Mouse (Mus musculus) embryonic stem cell, embryonic (primary cell): ENCODE measurements at regions not wholly inside any gene's neighbourhood (a gene's known extent, or its start where the extent isn't known, plus 50 kb on each side); places are given as distances from the start of the nearest gene placed in this dataset.

Experiments
- CTCF ChIA-PET, 4 experiments: fragments of 300-600 bp in 2 of 4; fragments of 350-600 bp in 2 of 4; sonication (Branson Sonifier 250); formaldehyde crosslinking; loops; one replicate each; lab custom pipeline; 2022; ENCODE audit warnings: inconsistent platforms in 2 of 4; lab: Charles Lee
- POLR2A ChIA-PET, 4 experiments: fragments of 300-600 bp in 2 of 4; fragments of 350-600 bp in 2 of 4; sonication (Branson Sonifier 250); formaldehyde crosslinking; loops; one replicate each; lab custom pipeline; 2022; ENCODE audit warnings: antibody characterized with exemption in 4 of 4, inconsistent platforms in 1 of 4; lab: Charles Lee

DNA sequence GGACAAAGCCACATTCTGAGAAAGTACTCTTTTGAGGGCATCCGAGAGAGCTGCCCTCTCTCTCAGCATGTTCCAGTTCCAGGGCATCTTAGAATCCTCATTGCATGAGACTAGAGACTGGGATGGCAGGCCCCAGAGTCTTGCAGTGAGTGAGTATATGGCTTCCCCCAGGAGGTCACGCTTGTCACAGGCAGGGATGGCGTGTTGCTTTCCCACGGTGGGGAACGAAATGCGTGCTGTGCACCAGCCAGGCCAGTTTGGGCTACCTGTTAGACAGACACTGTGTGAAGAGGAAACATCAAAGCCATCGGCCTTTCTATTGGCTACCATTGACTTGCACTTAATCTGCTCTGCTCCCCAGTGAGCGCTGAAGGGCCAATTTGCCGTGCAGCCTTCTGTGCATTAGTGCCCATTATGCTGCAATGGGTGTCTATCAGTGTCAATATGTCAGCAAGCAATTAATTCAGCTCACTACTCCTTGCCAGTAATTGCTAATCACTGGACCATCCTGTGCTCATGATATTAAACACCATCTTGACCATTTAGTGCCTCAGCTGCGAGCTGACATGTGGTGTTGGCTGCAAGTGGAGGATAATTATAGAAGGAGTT is 191.3 kb upstream of the A230072I06Rik start:
- ChIA-PET CTCF (no interaction called here), POLR2A (no interaction called here)

DNA sequence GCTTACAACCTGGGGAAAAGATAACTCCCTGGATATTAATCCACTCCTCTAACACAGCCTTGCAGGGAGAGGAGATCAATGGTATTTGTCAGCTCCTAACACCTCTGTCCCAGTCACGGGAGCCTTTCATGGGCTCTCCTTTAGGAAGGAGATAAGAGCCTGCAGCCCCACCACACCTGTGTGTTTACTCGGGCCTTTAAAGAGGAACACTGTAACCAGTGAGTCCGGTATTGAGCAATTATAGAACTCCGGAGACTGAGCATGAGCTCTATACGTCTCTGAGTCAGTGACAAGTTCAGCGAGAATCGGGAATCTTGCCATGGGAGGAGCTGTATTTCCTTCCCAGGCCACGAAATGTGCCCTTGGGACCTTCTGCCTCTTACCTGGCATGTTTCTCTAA is 178.5 kb upstream of the A230072I06Rik start:
- POLR2A ChIA-PET = no interaction called here
- CTCF ChIA-PET = interaction anchor here in 1 of 4 experiments (0.5 kb wide), 1 partner anchor 320 kb away, joined by 3 read pairs; no protein-coding TSS in a partner anchor

DNA sequence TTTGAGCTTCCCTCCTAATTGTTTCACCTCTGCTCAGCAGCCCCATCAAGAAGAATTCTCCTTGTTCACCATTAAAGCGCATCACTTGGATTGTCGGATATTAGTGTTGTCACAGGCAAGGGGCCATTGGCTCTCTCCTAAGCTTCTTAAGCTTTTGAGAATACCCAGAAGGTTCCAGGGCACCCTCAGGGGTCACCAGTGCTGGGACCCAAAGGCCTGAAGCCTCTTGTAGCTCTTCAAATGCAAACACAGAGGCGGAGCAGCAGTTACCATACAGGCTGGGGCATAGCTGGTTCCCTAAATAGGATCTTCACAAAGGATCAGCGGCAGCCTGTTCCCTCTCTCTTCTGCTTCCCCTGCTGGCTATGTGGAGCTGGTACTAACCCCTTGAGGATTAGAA is 175.3 kb upstream of the A230072I06Rik start:
- CTCF ChIA-PET = interaction anchor here in 1 of 4 experiments (1.9 kb wide), 1 partner anchor 160 kb away, joined by 5 read pairs; no protein-coding TSS in a partner anchor
- POLR2A ChIA-PET = interaction anchor here in 2 of 4 experiments (0.7 to 0.9 kb wide), 2 partner anchors 9 to 146 kb away, joined by 3 read pairs; no protein-coding TSS in a partner anchor

DNA sequence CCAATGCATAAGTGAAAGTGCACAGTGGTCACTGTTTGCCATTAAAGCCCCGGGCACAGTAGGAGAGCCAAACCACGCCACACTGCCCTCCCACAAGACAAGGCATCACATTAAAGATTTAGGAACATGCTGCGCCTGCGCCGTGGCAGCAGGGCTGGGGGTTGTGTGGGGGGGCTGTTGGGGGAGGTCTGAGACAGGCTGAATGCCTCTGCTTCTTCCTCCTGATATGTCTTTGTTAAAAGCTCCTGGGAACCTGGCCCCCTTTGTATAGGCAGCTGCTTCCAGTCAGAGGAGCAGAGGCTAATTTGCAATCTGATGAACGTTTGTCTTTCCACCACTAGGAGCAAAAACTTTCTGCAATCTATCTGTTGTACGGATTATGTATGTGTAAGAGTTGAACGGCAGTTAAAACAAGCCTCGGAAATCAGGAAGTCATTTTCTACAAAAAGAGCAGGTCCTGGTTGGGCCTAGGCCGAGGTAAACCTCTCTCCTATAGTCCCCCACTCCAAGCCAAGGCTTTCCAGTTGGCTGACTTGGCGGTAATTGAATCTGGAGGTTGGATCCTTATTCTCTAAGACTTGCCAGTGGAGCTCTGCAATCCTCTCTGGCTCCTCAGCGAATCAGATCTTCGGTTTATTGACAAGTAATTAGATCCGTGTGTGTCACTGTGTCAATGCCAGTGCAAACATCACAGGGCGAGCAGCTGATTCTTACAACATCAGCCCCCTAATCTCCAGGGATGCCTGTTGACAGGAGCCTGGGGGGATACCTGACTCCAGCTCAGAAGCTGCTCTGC is 173.3 kb upstream of the A230072I06Rik start:
- ChIA-PET POLR2A (no interaction called here), CTCF (interaction anchor here in 2 of 4 experiments (0.6 to 1.4 kb wide), 3 partner anchors 162 to 370 kb away, joined by 3 to 4 read pairs (median 3); no protein-coding TSS in a partner anchor)

DNA sequence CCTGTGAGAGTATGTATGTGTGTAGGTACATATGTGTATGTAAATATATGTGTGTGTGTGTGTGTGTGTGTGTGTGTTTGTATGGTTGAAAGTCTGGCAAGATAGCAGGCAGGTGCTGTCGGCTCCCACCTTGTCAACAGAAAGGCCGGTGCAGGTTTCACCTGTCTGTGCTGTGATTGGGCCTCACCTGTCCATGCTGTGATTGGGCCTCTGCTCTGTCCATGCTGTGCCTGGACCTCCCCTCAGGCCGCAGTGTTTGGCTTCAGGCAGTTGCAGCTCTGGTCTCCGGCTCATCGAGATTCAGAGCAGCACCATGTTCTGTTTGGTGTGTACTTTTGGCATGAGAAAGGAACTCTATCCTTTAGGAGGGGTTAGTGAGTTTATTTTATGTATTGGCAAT is 170.0 kb upstream of the A230072I06Rik start:
- ChIA-PET CTCF (interaction anchor here in 1 of 4 experiments (0.7 kb wide), 1 partner anchor 46 kb away, joined by 3 read pairs; no protein-coding TSS in a partner anchor), POLR2A (interaction anchor here in 1 of 4 experiments (0.6 kb wide), 1 partner anchor 1184 kb away, joined by 3 read pairs; no protein-coding TSS in a partner anchor)

DNA sequence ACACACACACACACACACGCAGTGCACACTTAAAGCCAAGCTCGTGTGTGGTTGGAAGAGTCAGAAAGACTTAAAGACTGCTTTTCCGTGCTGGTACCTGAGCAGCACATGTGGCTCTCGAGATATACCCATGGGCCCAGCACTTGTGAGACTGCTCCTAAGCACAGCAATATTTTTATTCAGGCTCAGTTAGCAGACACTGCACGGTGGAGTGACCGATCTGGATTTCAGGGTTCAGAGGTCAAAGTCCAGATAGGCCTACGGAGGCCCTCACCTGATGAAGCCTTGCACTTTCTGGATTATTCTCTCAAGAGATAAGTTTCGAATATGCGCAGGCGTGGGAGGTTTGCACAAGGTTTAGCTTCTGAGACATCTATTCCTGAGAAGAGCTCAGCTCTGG is 167.0 kb upstream of the A230072I06Rik start:
- CTCF ChIA-PET = interaction anchor here in 2 of 4 experiments (0.5 to 1.3 kb wide), 3 partner anchors 9 to 305 kb away, joined by 3 to 4 read pairs (median 4); no protein-coding TSS in a partner anchor
- POLR2A ChIA-PET = interaction anchor here in 1 of 4 experiments (1.5 kb wide), 1 partner anchor 8 kb away, joined by 3 read pairs; no protein-coding TSS in a partner anchor

DNA sequence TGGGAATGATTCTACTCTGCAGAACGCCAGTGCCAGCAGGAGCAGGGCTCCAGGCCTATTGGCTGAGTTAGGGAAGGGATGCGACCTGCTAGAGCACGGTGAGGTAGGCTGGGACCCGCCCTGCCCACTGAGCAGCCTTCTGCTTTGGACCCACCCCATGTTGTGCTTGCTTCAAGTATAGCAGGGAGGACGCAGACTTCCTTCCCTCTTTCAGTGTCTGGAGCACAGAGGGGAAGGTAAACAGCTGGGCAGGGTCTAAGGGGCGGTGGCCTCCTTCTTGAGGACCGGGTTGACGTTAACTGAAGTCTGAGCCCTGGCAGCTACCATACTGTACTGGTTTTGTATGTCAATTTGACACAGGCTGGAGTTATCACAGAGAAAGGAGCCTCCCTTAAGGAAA is 165.6 kb upstream of the A230072I06Rik start:
- ChIA-PET CTCF (interaction anchor here in 1 of 4 experiments (1.4 to 2.1 kb wide), 2 partner anchors 113 to 448 kb away, joined by 3 to 5 read pairs; no protein-coding TSS in a partner anchor), POLR2A (interaction anchor here in 1 of 4 experiments (1.0 to 1.5 kb wide), 2 partner anchors 10 to 46 kb away, joined by 3 read pairs; no protein-coding TSS in a partner anchor)

DNA sequence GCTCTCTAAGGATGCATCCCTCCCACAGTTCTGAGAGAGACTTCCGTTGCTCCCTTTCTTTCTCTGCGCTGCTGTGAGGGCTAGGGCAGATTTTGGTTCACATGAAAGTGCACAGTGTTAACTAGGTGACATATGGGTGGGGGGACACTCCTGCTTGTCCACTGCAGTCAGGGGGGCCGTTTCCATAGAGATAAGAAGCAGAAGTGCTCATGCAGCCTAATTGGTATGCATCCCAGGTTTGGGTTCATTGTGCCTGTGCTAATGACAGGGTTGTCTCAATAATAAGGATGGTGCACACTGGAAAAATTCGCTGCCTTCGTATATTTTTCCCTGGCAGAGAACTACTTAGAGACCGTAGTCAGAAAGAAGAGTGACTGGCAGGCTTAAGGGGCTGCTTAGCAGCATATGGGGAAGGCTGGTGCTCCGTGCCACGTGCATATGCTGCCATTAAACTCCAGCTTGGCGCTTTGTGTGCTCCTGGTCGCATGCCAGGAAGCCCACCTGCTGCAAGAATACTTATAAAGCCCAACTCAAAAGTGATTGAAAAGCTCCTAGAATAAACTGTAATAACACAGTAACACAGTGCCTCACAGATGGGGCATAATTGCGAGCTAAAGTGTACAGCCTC is 152.1 kb upstream of the A230072I06Rik start:
- POLR2A ChIA-PET = no interaction called here
- CTCF ChIA-PET = no interaction called here

DNA sequence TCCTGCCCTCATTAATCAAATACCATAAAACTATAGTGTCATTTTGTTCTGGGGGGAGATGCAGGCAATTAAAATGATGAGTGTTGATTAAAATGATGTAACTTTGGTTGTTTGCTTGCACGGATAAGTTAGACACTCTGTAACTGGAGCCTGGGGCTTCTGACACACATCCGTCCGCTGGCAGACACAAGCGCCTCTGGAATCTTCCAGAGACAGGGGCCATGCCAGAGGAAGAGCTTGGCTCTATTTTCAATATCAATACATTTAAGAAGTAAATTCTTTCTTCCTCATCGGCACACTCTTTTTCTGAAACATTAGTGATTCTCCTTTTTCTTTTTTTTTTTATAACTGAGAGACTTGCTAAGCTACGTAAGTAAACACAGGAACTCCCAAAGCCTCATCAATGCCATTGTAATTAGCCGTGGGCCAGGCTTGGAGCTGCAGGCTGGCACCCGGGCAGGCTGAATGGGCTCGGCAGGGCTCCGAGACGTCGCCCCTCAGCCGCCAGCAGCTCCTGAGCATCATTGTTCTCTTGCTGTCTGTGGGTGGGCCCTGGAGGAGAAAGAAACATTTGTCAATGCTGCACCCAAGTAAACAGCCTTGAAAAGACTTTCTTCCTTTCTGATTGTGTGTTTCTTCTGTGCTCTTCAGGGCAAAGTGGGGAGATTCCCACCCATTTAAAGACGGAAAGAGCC is 151.4 kb upstream of the A230072I06Rik start:
- CTCF ChIA-PET = no interaction called here

DNA sequence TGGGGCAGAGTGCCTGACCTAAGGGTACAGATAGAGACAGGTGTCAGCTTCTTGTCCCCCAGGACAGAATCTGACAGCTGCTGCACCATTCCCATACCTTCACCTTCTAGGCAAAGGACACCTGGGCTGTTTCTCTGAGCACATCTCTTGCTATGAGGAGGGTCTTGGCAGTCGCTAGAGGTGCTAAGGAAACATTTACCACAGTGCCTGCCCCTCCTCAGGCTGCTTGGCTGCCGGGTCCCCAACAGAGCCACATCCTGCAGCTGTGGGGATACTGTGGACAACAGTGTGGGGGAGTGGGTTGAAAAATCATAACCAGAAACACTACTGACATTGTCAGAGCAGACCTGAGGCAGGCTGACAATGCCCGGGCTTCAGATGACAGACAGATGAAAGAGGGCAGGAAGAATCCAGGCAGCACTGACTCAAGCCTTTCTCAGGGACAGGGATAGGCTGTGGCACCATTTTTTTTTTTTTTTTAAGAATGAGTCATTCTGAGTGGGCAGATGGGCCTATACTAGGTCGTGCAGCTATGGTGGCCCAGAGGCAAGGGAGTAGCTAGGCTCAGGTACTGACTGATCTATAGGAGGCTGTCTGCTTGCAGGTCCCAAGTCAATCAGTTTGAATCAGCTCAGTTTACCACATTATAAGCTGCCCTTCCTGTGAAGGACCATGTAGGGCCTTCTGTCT is 150.7 kb upstream of the A230072I06Rik start:
- CTCF ChIA-PET = no interaction called here
- POLR2A ChIA-PET = interaction anchor here in 1 of 4 experiments (0.6 kb wide), 1 partner anchor 33 kb away, joined by 3 read pairs; no protein-coding TSS in a partner anchor

More for the DNA sequence above, 151.4 kb upstream of the A230072I06Rik start:
- POLR2A ChIA-PET = interaction anchor here in 1 of 4 experiments (0.6 kb wide), 1 partner anchor 34 kb away, joined by 3 read pairs; no protein-coding TSS in a partner anchor

DNA sequence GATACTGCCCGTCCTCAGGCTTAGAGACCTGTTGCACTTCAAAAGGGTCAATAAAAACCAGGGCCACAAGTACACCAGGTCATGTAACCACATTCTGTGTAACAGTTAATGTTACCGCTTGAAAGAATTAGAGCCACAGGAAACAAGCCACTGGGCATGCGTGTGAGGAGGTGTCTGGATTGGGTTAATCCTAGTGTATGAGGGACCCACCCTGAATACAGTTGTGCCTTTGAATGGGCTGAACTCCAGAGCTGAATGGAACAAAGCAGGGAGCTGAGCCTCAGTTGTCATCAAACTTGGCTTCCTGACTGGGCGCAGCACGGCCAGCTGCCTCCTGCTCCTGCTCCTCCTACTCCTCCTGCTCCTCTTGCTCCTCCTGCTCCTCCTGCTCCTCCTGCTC is 148.0 kb upstream of the A230072I06Rik start:
- POLR2A ChIA-PET = interaction anchor here in 2 of 4 experiments (0.6 to 0.9 kb wide), 3 partner anchors 37 to 309 kb away, joined by 3 to 4 read pairs (median 3); no protein-coding TSS in a partner anchor

DNA sequence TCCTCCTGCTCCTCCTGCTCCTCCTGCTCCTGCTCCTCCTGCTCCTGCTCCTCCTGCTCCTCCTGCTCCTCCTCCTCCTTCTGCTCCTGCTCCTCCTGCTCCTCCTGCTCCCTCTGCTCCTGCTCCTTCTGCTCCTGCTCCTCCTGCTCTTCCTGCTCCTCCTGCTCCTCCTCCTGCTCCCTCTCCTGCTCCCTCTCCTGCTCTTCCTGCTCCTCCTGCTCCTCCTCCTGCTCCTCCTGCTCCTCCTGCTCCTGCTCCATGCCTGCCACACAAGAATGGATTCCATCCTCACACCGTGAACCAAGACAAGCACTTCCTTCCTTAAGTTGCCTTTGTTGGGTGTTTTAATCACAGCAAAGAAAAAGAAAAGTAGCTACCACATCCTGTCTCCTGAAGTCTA is 144.4 kb upstream of the A230072I06Rik start:
- ChIA-PET CTCF (no interaction called here), POLR2A (interaction anchor here in 1 of 4 experiments (0.6 kb wide), 1 partner anchor 941 kb away, joined by 3 read pairs; no protein-coding TSS in a partner anchor)

More for the DNA sequence above, 148.0 kb upstream of the A230072I06Rik start:
- CTCF ChIA-PET = no interaction called here

DNA sequence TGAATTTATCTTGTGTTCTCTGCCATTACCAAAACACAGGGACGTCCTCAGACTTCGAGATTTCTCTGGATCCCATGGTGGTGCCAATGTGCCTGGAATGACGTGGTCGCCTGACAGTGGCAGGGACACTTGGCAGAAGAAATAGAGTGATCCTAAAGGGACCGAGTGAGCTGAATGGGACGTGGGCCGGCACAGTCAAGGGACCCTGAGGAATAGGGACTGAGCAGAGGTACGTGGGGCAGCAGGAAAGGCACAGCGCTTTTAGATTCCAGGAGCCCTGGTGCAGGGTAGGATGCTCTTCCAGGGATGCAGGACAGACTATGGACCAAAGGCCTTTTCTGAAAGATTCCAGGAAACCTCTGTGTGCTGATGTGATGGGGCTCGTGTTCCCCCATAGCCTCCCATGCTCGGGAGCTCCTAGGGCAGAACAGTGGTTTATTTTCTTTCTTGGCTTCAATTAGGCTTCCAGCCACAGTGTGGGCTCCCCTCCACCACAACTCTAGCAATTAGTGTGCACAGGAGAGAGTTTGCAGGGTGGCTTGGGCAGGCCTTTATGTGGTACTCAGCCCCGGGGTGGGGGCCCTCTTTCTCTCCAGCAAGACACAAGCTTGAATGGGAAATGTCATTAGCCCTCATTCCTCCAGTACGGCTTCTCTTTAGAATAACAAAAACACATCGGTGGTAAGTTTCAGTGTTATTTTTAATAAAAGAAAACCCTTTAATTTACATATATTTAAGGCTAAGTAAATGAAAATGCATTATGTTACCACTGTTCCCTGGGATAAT is 143.0 kb upstream of the A230072I06Rik start:
- POLR2A ChIA-PET = no interaction called here
- CTCF ChIA-PET = no interaction called here

DNA sequence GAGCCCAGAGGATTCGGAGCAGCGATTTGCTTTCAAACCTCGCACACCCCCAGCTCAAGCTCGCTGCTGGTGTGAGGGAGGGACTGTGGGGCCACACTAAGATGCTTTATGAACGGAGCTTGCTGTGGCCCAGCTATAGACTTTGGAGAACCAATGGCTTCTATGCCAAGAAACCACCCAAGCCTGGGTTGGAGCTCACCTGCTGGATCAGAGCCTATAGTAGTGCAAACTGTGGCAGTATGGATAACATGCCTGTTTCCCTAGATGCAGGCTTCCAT is 142.5 kb upstream of the A230072I06Rik start:
- ChIA-PET CTCF (no interaction called here), POLR2A (no interaction called here)

DNA sequence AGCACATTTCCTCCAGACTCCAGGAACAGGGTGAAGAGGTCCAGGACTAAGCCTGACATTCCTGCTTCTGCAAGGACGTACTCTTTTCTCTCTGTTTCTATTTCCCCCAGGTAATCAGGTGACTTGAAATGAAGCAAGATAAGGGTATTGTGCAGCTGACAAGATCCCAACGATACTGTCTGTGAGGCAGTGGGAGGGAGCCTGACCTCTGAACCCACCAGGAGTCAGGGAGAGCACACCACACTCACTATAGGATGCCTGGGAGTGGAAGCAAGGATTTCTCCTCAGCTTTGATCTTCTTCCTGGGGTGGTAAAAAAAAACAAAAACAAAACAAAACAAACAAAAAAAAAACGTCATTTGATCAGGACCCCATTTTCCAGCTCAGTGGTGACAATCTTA is 141.1 kb upstream of the A230072I06Rik start:
- CTCF ChIA-PET = interaction anchor here in 1 of 4 experiments (0.6 kb wide), 1 partner anchor 55 kb away, joined by 9 read pairs; no protein-coding TSS in a partner anchor
- POLR2A ChIA-PET = interaction anchor here in 2 of 4 experiments (0.5 to 0.9 kb wide), 2 partner anchors 15 to 391 kb away, joined by 3 to 4 read pairs; no protein-coding TSS in a partner anchor

DNA sequence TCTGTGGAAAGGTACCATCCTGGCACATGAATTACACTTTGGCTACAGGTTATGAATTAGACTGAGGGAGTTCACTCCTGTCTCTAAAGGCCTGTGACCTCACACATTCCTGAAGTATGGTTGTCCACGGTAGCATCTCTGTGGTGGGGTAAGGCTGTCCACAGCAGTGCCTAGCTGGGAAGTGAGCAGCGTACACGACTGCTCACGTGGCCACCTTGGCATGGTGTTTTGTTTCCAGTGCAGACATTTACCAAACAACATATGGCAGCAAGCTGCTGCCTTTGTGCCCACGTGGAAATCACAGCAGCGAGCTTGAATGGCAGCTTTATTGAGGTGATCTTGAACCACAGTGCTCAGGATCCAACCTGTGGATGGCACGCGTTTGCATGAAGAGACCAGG is 140.7 kb upstream of the A230072I06Rik start:
- POLR2A ChIA-PET = interaction anchor here in 2 of 4 experiments (0.5 to 0.9 kb wide), 2 partner anchors 15 to 390 kb away, joined by 3 to 4 read pairs; no protein-coding TSS in a partner anchor
- CTCF ChIA-PET = interaction anchor here in 1 of 4 experiments (0.6 kb wide), 1 partner anchor 54 kb away, joined by 9 read pairs; no protein-coding TSS in a partner anchor
